Mouse (Mus musculus) regulatory T cell (primary cell): ENCODE measurements around the gene Tmem176a.

Source experiments
- in situ Hi-C: fragments of 300-600 bp; cut with MboI, MseI; formaldehyde crosslinking; loops from one replicate; pipeline ENCODE4 v1.15.1; 2025; ENCODE audit warnings: high pct_unique_total_duplicates

The Tmem176a gene

DNA sequence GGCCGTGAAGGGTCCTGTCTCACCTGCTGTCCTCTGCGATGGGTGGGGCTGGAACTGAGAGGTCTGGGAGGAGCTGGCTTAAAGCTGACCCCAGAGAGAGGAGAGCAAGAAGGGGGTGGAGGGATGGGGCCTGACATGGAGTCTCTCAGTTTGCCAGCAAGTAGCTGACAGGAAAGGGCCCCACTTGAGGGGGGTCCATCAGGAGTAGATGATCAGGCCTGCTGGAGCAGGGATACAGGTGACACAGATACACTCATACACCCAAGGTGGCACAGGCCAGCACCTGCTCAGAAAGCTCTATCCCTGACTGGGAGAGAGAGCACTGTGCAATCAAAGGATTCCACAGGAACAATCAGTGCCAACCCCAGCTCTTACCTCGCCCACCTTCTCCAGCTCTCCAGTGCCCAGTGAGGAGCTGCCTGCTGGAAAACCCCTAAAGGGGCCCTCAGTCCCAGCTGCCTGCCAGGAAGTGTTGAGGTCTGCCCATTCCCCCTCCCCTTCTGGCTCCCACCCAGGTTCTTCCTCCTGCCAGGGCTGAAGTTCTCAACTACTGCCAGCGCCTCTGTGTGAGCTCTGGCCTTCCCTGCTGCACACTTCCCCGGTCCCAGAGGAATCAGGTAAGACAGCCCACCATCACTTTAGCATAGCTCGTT lies 380 bp downstream of the Tmem176a start, which contains the start of gene Tmem176b:
Tmem176b (minus strand) TSS at position 524 of the 653 bp plus-strand sequence.
- in situ Hi-C loops, result no loop called here

- in situ Hi-C loops, result no loop called here
Observed at GRCm38 (mm10) chr6:48842111-48842842, 1.6 kb downstream of the Tmem176a start.

GRCm38 (mm10) chr6:48845086-48845485 lies 4.4 kb downstream of the Tmem176a start:
- in situ Hi-C loops, result no loop called here

DNA sequence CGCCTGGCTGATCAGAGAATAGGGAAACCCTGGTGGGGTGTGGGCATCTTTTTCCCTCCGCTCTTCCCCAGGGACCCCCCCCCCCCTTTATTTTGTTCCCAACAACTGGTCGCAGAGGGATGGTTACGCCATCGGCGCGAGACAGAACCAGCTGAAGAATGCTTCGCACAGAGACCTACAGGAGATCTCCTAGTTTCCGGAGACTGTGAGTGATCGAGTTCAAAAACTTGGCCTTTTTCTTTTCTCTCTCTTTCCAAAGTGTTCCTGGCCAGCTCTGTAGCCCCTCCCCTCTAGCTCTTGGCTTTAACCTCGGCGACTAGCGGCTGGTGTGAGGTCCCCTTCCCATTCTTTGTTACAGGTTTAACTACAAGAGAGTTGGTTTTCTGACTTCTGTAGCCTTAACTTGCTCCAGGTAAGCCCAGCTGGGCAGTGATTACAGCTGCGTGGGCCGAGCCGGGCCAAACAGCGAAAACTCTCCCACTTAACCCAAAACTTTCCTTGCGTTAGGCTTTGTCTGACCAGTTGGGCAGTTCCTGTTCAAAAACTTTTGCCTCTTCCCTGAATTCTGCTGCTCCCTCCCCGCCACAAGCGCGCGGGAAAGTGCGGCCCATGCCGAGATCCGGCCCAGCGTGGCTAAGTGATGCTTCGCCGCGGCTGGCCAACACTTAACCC lies 11.2 kb downstream of the Tmem176a start:
- in situ Hi-C loops, result no loop called here

- in situ Hi-C loops, result no loop called here
Observed at GRCm38 (mm10) chr6:48854155-48854554, 13.4 kb downstream of the Tmem176a start.

DNA sequence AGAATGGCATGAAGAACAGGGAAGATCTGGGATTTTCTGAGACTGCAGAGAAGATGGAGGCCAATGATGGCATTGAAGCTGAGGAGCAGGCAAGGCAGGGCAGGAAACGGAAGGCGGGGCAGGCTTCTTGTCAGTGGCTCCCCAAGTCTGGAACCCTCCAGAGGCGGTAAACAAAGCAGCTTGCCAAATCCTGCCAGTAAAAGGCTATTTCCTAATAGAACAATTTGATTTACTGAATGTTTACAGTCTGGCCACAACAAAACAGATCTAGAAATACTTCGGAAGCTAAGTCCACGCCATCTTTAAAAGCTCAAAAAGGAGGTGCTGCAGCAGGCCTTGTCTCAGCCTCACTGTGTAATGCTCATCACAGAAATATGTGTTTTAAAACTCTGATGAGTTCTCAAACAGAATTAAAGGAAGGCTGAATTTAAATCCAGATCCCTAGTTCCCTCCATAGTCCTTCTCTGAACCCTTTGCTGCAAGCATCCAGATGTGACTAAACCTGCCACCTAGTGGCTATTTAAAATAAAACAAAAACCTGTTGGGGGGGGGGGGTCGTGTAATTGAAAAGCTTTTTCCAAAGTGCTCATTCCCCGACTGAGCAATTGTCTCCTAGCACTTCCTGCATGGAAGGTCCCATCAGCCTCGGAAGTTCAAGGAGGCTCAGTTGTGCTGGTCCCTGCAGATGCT lies 17.0 kb downstream of the Tmem176a start:
- in situ Hi-C loops, result no loop called here

DNA sequence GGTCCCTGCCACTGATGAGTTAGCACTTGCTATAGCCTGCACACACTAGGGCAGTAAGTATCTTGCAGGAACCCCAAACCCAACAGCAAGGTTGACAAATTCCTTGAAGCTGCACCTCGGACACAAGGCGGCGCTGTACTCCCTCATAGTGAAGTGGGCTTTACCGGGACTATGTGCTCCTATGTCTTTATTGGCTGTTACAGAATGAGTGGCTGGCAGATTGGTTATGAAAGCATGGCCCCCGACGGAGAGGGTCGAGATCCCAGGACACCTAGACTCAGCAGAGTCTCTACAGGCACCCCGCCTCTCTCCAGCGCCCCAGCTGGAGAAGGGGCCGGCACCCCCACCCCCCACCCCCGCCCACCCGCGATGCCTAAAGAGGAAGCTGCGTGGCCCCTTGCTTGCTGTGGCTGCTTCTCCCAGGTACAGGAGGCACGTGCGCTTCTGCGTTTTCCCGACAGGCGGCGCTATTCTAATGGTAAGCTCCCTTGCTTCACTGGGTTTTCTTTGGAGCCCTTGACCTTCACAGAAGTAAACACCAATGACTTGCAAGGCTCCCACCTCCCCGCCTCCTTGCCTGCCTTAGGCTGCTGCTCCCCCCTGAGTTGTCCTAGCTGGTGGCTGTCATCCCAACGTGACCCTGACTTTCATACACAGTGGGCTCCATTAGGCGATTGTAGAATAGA lies 19.6 kb downstream of the Tmem176a start:
- in situ Hi-C loops, result loop anchor here (5.0 kb wide), 1 partner anchor 43 kb away; no protein-coding TSS in a partner anchor

- in situ Hi-C loops, result loop anchor here (5.0 kb wide), 1 partner anchor 44 kb away; no protein-coding TSS in a partner anchor
Observed at GRCm38 (mm10) chr6:48860851-48861250, 20.1 kb downstream of the Tmem176a start.

DNA sequence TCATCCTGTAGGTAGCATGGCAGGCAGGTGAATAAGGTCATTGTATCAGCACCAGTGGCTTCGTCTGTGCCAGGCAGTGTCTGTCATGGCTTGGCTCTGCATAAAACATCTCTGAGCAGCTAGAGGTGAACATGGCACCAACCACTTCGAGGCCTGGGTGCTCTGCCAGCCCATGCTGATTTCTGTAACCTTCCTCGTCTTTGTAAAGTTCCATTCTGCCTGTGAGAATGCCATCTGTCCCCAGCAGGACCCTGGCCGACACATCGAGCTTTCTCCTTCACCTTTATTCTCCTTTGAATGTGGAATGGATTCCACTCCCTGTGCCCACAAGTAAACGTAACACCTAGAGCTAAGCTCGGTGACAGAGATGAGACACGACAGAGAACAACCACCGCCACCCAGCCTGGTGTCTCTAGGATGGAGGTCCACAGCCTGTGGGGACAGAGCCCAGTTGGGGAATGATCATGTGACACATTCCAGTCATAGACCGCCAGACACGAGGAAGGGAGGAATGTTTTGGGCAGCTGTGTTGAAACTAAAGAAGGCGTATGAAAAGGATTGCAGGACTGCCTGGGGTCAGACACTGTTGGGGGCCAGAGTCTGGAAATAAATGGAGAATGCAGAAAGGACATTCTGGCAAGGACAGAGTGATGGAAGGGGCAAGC lies 21.0 kb downstream of the Tmem176a start:
- in situ Hi-C loops, result loop anchor here (5.0 kb wide), 1 partner anchor 44 kb away; no protein-coding TSS in a partner anchor

DNA sequence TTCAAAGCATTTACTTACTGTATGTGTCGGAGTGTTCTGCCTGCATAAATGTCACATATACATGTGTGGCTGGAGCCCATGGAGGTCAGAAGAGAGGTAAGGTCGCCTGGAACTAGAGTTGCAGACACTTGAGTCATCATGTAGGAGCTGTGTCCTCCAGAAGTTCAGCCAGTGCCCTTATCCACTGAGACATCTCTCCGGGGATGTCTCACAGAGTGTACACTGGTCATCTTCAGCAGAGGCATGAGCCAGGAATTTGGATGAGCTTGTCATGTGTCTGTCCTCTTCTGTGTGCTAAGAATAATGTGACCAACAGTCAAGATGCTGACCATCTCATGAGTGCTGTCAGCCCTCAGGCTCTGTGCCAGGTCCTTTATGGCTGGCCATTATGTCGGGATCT lies 22.1 kb downstream of the Tmem176a start:
- in situ Hi-C loops, result loop anchor here (5.0 kb wide), 1 partner anchor 46 kb away; no protein-coding TSS in a partner anchor

- in situ Hi-C loops, result loop anchor here (5.0 kb wide), 1 partner anchor 46 kb away; no protein-coding TSS in a partner anchor
Observed at GRCm38 (mm10) chr6:48863488-48863887, 22.8 kb downstream of the Tmem176a start.

- in situ Hi-C loops, result loop anchor here (5.0 kb wide), 1 partner anchor 47 kb away; no protein-coding TSS in a partner anchor
Observed at GRCm38 (mm10) chr6:48864181-48864580, 23.5 kb downstream of the Tmem176a start.

DNA sequence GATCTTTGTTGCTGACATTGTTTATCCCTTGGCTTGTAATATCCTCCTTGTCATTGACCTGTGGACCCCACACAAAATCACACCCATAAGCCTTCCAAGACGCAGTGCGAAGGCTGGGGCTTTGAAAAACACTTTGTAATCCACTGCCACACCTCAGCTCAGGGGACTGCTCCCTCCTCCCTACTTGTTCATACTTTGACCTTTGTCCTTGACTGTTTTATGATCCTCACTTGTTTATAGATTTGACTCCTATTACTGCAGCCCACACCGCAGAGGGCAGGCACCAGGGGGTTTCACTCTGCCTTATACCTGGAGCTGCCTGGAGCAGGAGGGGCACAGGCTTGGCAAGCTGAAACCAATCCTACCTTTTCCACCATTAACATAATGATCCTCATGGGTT lies 24.0 kb downstream of the Tmem176a start:
- in situ Hi-C loops, result loop anchor here (5.0 kb wide), 2 partner anchors 47 to 83 kb away; no protein-coding TSS in a partner anchor

- in situ Hi-C loops, result loop anchor here (5.0 kb wide), 1 partner anchor 82 kb away; no protein-coding TSS in a partner anchor
Observed at GRCm38 (mm10) chr6:48865152-48865745, 24.5 kb downstream of the Tmem176a start.

GRCm38 (mm10) chr6:48866355-48866950 lies 25.7 kb downstream of the Tmem176a start:
- in situ Hi-C loops, result loop anchor here (5.0 kb wide), 1 partner anchor 81 kb away; no protein-coding TSS in a partner anchor

- in situ Hi-C loops, result loop anchor here (5.0 kb wide), 1 partner anchor 80 kb away; no protein-coding TSS in a partner anchor
Observed at GRCm38 (mm10) chr6:48867158-48867557, 26.4 kb downstream of the Tmem176a start.

- in situ Hi-C loops, result loop anchor here (5.0 kb wide), 1 partner anchor 78 kb away; no protein-coding TSS in a partner anchor
Observed at GRCm38 (mm10) chr6:48869774-48870173, 29.1 kb downstream of the Tmem176a start.

DNA sequence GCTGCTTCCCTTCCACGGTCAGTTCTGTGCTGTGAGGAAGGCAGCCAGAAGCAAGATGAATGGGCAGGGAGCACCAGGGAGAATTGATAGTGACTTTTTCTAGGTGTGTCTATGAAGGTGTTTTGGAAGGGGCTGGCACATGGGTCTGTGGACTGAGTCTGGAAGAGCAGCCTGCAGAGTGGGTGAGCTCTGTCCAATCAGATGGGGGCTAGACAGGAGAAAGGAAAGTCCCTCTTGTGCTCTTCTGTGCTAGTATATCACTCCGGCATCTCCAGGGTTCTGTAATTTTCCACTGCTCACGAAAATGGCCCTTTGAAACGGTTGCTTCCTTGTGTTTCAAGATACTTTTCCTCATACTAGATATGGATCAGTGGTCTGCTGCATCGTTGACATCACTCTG lies 31.9 kb downstream of the Tmem176a start, which contains the start of gene Aoc1:
Aoc1 (plus strand) TSS at position 301 of the 400 bp plus-strand sequence.
- in situ Hi-C loops, result no loop called here

DNA sequence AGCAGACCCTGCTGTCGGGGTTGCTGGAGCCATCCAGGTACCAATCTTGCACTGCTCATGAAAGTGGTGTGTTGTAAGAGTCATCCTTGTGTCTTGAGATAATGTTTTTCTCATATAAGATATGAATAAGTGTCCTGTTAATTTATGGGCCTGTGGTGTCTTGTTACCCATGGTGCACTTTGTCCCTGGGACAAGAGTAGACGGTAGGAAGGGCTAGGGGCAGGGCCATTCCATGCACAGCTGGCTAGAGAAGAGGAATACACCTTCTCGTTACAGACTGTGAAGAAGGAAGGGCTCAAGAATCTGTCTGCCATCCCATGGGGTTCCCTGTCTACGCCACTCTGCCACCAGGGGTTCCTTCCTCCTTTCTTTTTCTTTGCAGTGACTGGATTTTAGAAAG lies 33.9 kb downstream of the Tmem176a start:
- in situ Hi-C loops, result no loop called here
